Mouse (Mus musculus): ENCODE results near the gene Fbxw5. TPM values are rescaled to one million over a fixed set of nuclear protein-coding genes. Genes with fewer than 3 reads are reported as not detected.

The Fbxw5 gene
- polyA plus RNA-seq, 1 experiment: 30.4 TPM

GRCm38 (mm10) chr2:25487965-25488670 lies 12.4 kb upstream of the Fbxw5 start:
- Histone ChIP-seq H3K27ac (ENCODE audit: control insufficient read depth, insufficient read depth, low read depth, low read length, poor library complexity) (no peak overlapping the region), H3K4me1 (ENCODE audit: control insufficient read depth, insufficient read depth, low read length) (no peaks in the 10 kb centered on the region), H3K4me3 (replicated peaks; ENCODE audit: control insufficient read depth, low read depth, low read length) (no peak overlapping the region)
- 80% methylated on average over 6 of the region's 6 CpGs for WGBS
- TF ChIP-seq CTCF (IDR thresholded peaks at IDR 0.05; ENCODE audit: control insufficient read depth, insufficient read depth, low read length) (no peak), POLR2A (IDR thresholded peaks at IDR 0.05; ENCODE audit: borderline replicate concordance, control insufficient read depth, low read depth, low read length) (no peak)

- no peak overlapping the region for H3K27ac ChIP-seq (ENCODE audit: control insufficient read depth, insufficient read depth, low read depth, low read length, poor library complexity)
- WGBS: 79% methylated on average over 7 of the region's 7 CpGs
- no peak overlapping the region for H3K4me3 ChIP-seq (replicated peaks; ENCODE audit: control insufficient read depth, low read depth, low read length)
- TF ChIP-seq POLR2A (IDR thresholded peaks at IDR 0.05; ENCODE audit: borderline replicate concordance, control insufficient read depth, low read depth, low read length) (no peak), CTCF (IDR thresholded peaks at IDR 0.05; ENCODE audit: control insufficient read depth, insufficient read depth, low read length) (no peak)
- H3K4me1 ChIP-seq (ENCODE audit: control insufficient read depth, insufficient read depth, low read length): no peaks in the 10 kb centered on the region
Observed at GRCm38 (mm10) chr2:25488671-25489068, 11.9 kb upstream of the Fbxw5 start.

GRCm38 (mm10) chr2:25492988-25493387 lies 7.6 kb upstream of the Fbxw5 start:
- Histone ChIP-seq H3K4me3 (replicated peaks; ENCODE audit: control insufficient read depth, low read depth, low read length) (no peak overlapping the region), H3K4me1 (ENCODE audit: control insufficient read depth, insufficient read depth, low read length) (peaks cover 2% of the 10 kb centered on the region; the same call in 1 of the 2 replicates), H3K27ac (ENCODE audit: control insufficient read depth, insufficient read depth, low read depth, low read length, poor library complexity) (no peak overlapping the region)
- WGBS: 70% methylated on average over 5 of the region's 5 CpGs
- TF ChIP-seq POLR2A (IDR thresholded peaks at IDR 0.05; ENCODE audit: borderline replicate concordance, control insufficient read depth, low read depth, low read length) (no peak), CTCF (IDR thresholded peaks at IDR 0.05; ENCODE audit: control insufficient read depth, insufficient read depth, low read length) (no peak)

GRCm38 (mm10) chr2:25493476-25493961 lies 7.0 kb upstream of the Fbxw5 start, which contains the start of gene Lcn12:
Gene Lcn12 (minus strand): TSS chr2:25493911.
- Histone ChIP-seq H3K27ac (ENCODE audit: control insufficient read depth, insufficient read depth, low read depth, low read length, poor library complexity) (no peak within 1 kb of the TSS), H3K4me3 (replicated peaks; ENCODE audit: control insufficient read depth, low read depth, low read length) (no peak within 1 kb of the TSS), H3K4me1 (ENCODE audit: control insufficient read depth, insufficient read depth, low read length) (peaks cover 2% of the 10 kb centered on the region; the same call in 1 of the 2 replicates)
- TF ChIP-seq CTCF (IDR thresholded peaks at IDR 0.05; ENCODE audit: control insufficient read depth, insufficient read depth, low read length) (no peak), POLR2A (IDR thresholded peaks at IDR 0.05; ENCODE audit: borderline replicate concordance, control insufficient read depth, low read depth, low read length) (no peak)
- 80% methylated on average over 5 of the region's 5 CpGs for WGBS

GRCm38 (mm10) chr2:25496462-25496861 lies 4.1 kb upstream of the Fbxw5 start:
- H3K4me3 ChIP-seq (replicated peaks; ENCODE audit: control insufficient read depth, low read depth, low read length): no peak overlapping the region
- no peak overlapping the region for H3K27ac ChIP-seq (ENCODE audit: control insufficient read depth, insufficient read depth, low read depth, low read length, poor library complexity)
- TF ChIP-seq POLR2A (IDR thresholded peaks at IDR 0.05; ENCODE audit: borderline replicate concordance, control insufficient read depth, low read depth, low read length) (no peak), CTCF (IDR thresholded peaks at IDR 0.05; ENCODE audit: control insufficient read depth, insufficient read depth, low read length) (no peak)
- WGBS: 31% methylated on average over 4 of the region's 4 CpGs
- peaks cover 5% of the 10 kb centered on the region for H3K4me1 ChIP-seq (ENCODE audit: control insufficient read depth, insufficient read depth, low read length)

- H3K27ac ChIP-seq (ENCODE audit: control insufficient read depth, insufficient read depth, low read depth, low read length, poor library complexity): no peak overlapping the region
- H3K4me3 ChIP-seq (replicated peaks; ENCODE audit: control insufficient read depth, low read depth, low read length): no peak overlapping the region
- 20% methylated on average over 6 of the region's 6 CpGs for WGBS
Observed at GRCm38 (mm10) chr2:25497846-25498575, 2.5 kb upstream of the Fbxw5 start.

GRCm38 (mm10) chr2:25498622-25499478 lies 1.7 kb upstream of the Fbxw5 start:
- no peak overlapping the region for H3K27ac ChIP-seq (ENCODE audit: control insufficient read depth, insufficient read depth, low read depth, low read length, poor library complexity)
- no peak overlapping the region for H3K4me3 ChIP-seq (replicated peaks; ENCODE audit: control insufficient read depth, low read depth, low read length)
- no peak for TF ChIP-seq POLR2A (IDR thresholded peaks at IDR 0.05; ENCODE audit: borderline replicate concordance, control insufficient read depth, low read depth, low read length)
- TF ChIP-seq CTCF (IDR thresholded peaks at IDR 0.05; ENCODE audit: control insufficient read depth, insufficient read depth, low read length): no peak
- 65% methylated on average over 15 of the region's 15 CpGs for WGBS
- peaks cover 8% of the 10 kb centered on the region for H3K4me1 ChIP-seq (ENCODE audit: control insufficient read depth, insufficient read depth, low read length)

More at GRCm38 (mm10) chr2:25497846-25498575, 2.5 kb upstream of the Fbxw5 start:
- H3K4me1 ChIP-seq (ENCODE audit: control insufficient read depth, insufficient read depth, low read length): peaks cover 8% of the 10 kb centered on the region
- TF ChIP-seq CTCF (IDR thresholded peaks at IDR 0.05; ENCODE audit: control insufficient read depth, insufficient read depth, low read length) (no peak), POLR2A (IDR thresholded peaks at IDR 0.05; ENCODE audit: borderline replicate concordance, control insufficient read depth, low read depth, low read length) (no peak)

Data from bone marrow, adult 2 months (tissue).